9 mouse cellular contexts compared by ENCODE assay signal in the genomic region with DNA sequence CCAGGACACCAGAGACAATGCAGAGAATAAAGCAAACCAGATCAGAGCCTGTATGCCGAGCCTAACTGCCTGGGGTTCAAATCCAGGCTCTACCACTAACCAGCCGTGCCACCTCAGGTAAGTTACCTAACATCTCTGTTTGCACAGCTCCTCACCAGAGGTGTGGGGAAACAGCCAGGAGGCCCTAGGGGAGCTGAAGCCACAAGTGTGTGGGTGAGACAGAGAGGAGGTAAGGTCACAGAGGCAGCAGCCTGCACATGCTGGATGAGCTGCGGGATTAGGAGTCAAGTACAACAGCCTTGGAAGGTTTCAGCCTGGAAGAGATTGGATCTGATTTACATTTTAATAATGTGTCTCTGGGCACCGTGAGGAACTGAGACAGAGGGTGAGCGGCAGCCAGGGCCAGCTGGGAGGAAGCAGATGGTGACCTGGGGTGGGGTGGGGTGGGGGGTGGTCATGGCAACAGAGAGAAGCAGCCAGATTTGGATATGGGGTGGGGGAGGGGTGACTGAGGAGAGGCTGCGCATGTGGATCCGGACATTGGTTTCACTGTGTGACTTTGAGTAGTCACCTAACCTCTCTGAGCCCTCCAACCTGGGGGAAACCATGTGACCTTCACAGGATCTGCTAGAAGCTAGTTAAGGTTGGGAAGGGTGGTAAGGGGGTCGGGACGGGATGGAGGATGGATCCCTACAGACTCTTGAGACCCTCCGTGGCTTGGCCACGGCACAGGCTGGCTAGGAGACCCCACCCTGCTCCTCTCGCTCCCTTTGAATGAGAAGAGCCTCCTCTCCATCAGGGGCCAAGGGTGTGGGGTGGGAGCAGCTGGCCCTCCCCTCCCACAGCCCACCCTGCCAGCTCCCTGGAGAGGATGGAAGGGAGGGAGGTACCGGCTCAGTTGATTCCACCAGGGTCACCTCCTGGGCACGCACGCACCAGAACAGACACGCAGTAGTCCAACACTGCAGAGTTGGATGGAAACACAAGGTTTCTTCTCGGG. TPM values are rescaled to one million over a fixed set of nuclear protein-coding genes. Genes with fewer than 3 reads are reported as not detected.
A peak's percentile ranks its signal among the peaks of the same experiment; 100 is the strongest.
DNase-seq lines count a peak whose midpoint lies in the region; ATAC-seq and TF ChIP-seq lines count a peak whose summit lies in the region.
"Had no signal": no experiment of that assay in that cellular context is flagged by ENCODE, and none has a peak within 500 bp of the region (broad histone marks: within the 10 kb centered on the region; RNA-seq: fewer than 3 reads in every experiment).

No protein-coding gene starts in this region.

- TF ChIP-seq CTCF in brain, embryonic 14.5 days (IDR thresholded peaks at IDR 0.05; ENCODE audit: borderline replicate concordance, extremely low read depth, insufficient read depth, insufficient read length): no peak

- no peaks in the 10 kb centered on the region for H3K9me3 ChIP-seq in forebrain, embryonic 13.5 days (replicated peaks)
- H3K9me3 ChIP-seq in midbrain, embryonic 12.5 days: no peaks in the 10 kb centered on the region

- TF ChIP-seq POLR2A in brain, embryonic 14.5 days (IDR thresholded peaks at IDR 0.05; ENCODE audit: borderline replicate concordance, extremely low read depth, insufficient read depth, insufficient read length, poor library complexity, severe bottlenecking): no peak

- H3K27me3 ChIP-seq in forebrain, embryonic 13.5 days: no peaks in the 10 kb centered on the region
- peaks cover 18% of the 10 kb centered on the region; the same call in 1 of the 2 replicates for H3K27me3 ChIP-seq in midbrain, embryonic 12.5 days

- H3K36me3 ChIP-seq in forebrain, embryonic 13.5 days (ENCODE audit: poor library complexity, severe bottlenecking): no peaks in the 10 kb centered on the region
- H3K36me3 ChIP-seq in midbrain, embryonic 12.5 days: no peaks in the 10 kb centered on the region

- DNase-seq in ES-CJ7 (ENCODE audit: low read depth, low spot score): peak; percentile 92
- peak; percentile 92 for DNase-seq in brain, embryonic 14.5 days (ENCODE audit: low read depth)
- no peak for DNase-seq in heart, adult 9 months (ENCODE audit: low spot score in 2 of 2)
- no peak for DNase-seq in right cerebral cortex, postnatal 36 days (ENCODE audit: low spot score in 2 of 2)
- DNase-seq in layer of hippocampus, adult 9-11 months: no peak
- DNase-seq: heart, postnatal 14 days; liver, postnatal 0 days had no signal

- WGBS in forebrain, embryonic 13.5 days: 57% methylated on average over 16 of the region's 17 CpGs
- 47% methylated on average over 17 of the region's 17 CpGs for WGBS in midbrain, embryonic 12.5 days

- no peak overlapping the region for H3K4me3 ChIP-seq in forebrain, embryonic 13.5 days
- H3K4me3 ChIP-seq in midbrain, embryonic 12.5 days: no peak overlapping the region

- ATAC-seq in forebrain, embryonic 13.5 days: peak; percentile 56
- peak; percentile 69 for ATAC-seq in midbrain, embryonic 12.5 days (ENCODE audit: low FRiP score, low read depth)
- ATAC-seq: liver, postnatal 0 days had no signal

- H3K27ac ChIP-seq in forebrain, embryonic 13.5 days: peak overlapping the region; percentile 85
- H3K27ac ChIP-seq in midbrain, embryonic 12.5 days (replicated peaks): peak overlapping the region; percentile 74

- no peak overlapping the region; the same call in 1 of the 2 replicates for H3K4me2 ChIP-seq in forebrain, embryonic 13.5 days
- 0 out of 2 replicates have a peak overlapping the region, but pooled peaks have one; percentile 18 for H3K4me2 ChIP-seq in midbrain, embryonic 12.5 days (replicated peaks)

- H3K9ac ChIP-seq in forebrain, embryonic 13.5 days: no peak overlapping the region
- no peak overlapping the region for H3K9ac ChIP-seq in midbrain, embryonic 12.5 days (replicated peaks)
- H3K9ac ChIP-seq: liver, postnatal 0 days had no signal

- peaks cover 76% of the 10 kb centered on the region for H3K4me1 ChIP-seq in forebrain, embryonic 13.5 days
- peaks cover 77% of the 10 kb centered on the region for H3K4me1 ChIP-seq in midbrain, embryonic 12.5 days

RNA-seq across cellular contexts. Expression of gene Igsf21, which starts 27.4 kb away (rescaled TPM):
- 16.1 and 36.1 TPM in 2 replicates for polyA plus RNA-seq in brain, embryonic 14.5 days (2012; rRNA removed)
- polyA plus RNA-seq in forebrain, embryonic 13.5 days (2015; fragmentation: Nextera tagmentation; extraction: Ambion mirVana): 28.6 and 29.4 TPM in 2 replicates
- 38.9 and 41.1 TPM in 2 replicates for polyA plus RNA-seq in midbrain, embryonic 12.5 days (2016; fragmentation: Nextera tagmentation; extraction: Ambion mirVana)
- polyA plus RNA-seq: liver, postnatal 0 days had no signal

Comparison
In these comparisons a context has a peak if more than half of its experiments do, and no peak if none do; other contexts are left out.
1. DNase-seq: peak in ES-CJ7 (single experiment) and brain, embryonic 14.5 days (single experiment); none in heart, adult 9 months (0 of 2), right cerebral cortex, postnatal 36 days (0 of 2) and layer of hippocampus, adult 9-11 months (single experiment).